Mouse (Mus musculus) embryo, embryonic 11.5 days (tissue): ENCODE data around the gene Hspa12b.

Experiments
- DNase-seq: peaks from one replicate; pipeline ENCODE4 v3.0.0-alpha.2; 2012; ENCODE audit warnings: low read depth, low spot score

The Hspa12b gene

DNA sequence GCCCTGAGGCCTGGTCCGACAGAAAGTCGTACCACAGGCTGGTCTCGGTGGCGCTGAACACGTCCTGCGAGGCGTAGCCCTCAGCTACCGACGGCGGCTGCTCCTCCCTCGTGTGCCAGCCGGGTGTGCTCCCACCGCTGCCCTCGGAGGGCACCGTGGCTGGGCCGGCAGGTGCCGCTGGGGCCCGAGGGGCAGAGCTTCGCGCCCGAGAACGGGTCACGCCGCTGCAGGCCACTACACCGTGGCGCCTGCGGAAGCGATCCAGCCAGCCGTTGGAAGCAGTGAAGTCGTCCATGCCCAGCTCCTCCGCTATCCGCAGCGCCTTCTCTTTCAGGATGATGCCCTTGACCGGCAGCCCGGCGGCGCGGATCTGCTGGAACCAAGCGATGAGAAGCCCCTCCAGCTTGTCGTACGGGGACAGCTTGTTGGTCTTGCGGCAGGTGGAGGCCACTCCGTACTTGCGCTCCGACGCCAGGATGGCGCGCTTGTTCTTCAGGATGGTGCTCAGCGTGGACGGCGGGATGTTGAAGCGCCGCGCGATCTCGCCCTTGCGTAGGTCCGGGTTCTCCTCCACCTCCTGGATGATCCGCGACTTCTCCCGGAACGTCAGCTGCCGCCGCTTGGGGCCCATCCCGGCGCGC is 52.3 kb downstream of the Hspa12b start:
- DNase-seq: no peak

DNA sequence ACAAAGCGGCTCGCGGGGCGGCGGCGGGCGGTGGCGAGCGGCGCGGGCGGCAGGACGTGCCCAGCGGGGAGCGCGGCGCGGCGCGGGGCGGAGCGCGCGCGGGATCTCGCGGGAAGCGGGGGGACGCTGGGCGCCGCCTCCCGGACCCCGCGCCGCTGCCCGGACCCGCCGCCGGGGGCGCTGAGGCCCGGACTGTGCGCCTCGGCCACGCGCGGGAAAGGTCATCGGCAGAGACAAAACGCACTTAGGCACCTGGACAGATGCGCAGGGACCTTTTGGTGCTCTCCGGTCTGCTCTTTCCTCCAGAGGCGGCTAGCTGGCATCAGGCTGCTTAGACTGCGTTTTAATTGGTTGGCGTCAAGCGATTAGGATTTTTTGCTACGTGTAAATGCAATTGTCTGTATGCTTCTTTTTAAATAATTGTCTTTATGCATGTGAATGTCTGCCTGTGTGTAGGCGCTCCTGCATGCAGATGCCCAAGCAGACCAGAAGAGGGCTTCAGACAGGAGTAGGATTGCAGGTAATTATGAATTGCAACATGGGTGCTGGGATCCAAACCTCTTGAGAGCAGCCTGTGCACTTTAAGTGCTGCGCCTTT is 53.0 kb downstream of the Hspa12b start, which contains the start of gene Cenpb:
Cenpb (minus strand) TSS at position 78 of the 598 bp plus-strand sequence.
- DNase-seq: peak; percentile 73

DNA sequence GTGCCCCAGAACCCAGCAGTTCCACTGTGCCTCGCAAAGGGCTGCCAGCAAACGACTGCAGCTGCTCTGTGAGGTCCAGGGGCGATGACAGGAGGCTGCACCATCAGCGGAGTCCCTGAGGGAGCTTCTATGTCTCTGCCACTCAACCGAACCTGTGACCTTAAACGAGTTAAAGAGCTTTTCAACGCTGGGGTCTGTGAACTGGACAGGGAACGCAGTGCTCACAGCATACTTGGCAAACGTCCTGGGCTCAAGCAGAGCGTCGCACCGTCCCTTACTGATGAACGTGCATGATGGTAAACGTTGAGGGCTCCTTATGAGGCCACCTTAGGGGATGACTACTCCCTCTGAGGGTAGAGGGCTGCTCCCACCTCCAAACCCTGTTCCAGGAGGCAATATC is 59.3 kb downstream of the Hspa12b start:
- DNase-seq: no peak

DNA sequence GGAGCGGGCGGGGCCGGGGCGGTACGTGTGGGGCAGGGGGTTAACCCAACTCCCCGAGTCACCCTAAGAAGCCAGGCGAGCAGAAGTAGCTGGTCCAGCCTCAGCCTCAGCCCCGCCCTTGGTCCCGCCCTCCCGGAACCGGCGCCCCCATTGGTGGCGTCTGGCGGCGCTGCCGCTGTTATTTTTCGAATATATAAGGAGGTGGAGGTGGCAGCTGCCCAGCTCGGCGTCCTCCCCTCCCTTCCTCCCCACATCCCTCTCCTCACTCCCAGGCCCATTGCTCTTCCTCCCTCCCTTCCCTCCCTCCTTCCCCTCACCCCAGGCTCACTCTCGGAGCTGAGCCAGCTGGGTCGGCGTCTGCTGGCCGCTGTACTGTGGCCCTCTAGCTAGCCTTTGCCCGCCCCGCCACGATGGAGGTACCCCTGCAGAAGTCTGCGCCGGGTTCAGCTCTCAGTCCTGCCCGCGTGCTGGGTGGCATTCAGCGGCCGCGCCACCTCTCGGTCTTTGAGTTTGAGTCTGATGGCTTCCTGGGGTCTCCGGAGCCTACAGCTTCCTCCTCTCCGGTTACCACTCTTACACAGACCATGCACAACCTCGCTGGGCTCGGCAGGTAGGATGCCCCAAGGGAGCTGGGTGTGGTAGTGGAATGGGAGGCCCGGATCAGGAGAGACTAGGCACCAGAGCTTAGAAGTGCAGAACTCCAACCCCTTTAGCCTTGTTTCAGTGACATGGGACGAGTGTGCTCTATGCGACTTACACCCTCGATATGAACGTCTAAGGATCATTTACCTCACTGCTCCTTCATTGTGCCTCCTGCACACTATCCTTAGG is 59.9 kb downstream of the Hspa12b start, which contains the start of the genes Cdc25b and Spef1:
Cdc25b (plus strand) TSS at position 179 of the 831 bp plus-strand sequence.
Spef1 (minus strand) TSS at position 512 of the 831 bp plus-strand sequence.
- peak; percentile 71 for DNase-seq

DNA sequence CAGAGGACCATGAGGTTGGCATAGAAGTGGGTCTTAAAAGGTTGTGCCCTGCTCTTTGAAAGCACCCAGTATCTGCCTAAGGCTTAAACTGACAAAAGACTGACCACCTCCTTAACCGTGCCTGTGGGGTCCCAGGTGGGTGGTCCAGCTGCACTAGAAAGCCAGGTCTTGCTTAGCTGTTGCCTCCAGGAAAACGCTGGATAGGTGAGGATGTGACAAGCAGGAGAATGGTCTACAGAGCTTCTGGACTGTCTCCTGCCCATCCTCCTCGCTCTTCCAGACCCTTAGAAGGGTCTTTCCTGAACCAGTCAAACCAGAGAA is 60.5 kb downstream of the Hspa12b start:
- no peak for DNase-seq

DNA sequence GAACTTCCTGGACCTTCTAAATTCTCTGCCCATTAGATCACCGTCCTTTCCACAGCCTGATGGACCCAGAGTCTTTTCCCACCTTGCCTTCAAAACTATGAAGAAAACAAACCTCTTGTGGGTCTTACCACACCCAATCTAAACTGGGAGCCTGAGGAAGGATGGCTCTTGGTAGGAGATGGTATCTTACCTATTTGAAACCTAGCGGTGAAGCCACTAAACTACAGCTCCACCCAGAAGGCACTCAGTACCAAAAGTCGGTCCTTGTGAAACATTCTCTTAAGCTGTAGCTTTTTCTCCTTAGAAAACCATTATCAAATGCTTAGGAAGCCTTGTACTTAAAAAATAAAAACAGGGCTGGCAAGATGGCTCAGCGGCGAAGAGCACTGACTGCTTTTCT is 61.2 kb downstream of the Hspa12b start:
- DNase-seq: no peak

DNA sequence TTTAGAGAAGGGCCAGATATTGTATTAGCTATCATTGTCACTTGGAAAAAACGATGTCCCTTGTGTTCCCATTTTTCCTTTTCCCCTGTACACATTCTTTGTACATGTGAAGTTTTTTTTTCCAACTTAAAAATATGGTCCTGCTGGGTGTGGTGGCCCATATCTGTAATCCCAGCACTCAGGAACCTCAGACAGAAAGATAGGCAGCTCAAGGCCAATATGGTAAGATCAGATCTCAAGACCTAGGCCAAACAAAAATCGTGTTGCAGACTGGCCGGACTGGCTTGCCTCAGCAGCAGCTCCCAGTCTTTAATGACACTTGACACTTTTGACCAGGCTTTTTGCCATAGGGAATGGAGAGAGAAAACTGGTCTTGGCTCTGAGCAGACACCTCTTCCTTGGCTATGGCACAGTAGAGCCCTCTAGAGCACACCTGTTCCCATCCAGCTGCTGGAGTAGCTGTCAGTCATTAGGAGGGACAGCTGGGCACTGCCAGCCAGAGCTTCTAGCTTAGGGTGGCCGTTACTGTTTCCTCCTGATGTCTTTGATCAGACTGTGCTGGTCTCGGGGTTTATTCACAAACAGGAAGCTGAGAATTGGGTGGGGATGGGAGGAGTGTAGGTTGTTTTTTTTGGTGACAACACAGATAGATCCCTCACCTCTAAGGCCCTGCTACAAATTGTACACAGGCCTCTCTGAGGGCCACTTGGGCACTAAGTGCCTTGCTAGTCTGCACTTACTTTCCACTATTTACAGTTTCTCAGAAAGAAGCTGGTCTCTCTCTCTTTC is 62.6 kb downstream of the Hspa12b start:
- DNase-seq: no peak

DNA sequence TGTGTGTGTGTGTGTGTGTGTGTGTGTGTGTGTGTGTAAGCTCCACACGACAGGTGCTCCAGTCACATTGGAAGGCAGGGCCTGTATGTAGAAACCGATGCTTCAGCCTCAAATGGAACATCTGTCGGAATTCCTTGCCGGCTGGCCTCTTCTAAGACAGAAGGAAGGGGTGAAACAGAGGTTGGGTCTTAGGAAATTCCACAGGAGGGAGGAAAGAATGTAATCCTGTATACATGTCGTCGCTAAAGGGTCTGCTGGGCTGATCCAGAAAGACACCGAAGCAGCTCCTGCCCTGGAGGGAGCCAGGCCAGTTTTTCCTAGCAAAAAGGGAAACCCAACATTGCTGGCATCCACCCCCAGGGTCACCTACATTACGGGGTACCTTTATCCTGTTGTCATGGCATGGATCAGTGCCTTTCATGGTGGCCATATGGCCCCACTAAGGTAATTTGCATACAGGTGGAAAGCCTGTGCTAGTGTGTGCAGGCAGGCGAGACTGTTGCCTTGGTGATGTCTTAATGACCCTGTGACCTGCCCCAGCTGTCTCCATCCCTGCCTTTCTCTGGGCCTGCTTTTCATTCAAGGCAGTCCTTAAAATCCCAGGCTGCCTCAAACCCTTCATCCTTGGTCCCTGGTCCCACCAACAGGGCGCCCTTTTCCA is 63.4 kb downstream of the Hspa12b start:
- DNase-seq: no peak

DNA sequence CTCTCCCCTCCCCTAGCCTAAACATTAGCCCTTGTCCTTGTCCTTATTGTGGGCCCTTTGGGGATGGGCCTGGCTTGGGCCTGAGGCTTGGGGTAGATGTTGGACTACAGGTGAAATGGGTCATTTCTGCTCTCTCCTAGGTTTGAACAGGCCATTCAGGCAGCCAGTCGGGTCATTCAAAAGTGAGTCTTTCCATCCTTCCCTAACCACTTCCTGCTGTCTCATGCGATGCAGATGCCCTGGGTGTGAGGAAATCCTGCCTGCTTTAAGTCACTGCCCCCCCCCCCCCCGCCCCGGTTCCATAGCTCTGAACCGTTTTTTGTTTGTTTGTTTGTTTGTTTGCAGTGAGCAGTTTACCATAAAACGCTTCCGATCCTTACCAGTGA is 63.9 kb downstream of the Hspa12b start:
- no peak for DNase-seq
